Mouse (Mus musculus): ENCODE results near the gene Zhx3. TPM values are rescaled to one million over a fixed set of nuclear protein-coding genes. Genes with fewer than 3 reads are reported as not detected.

The Zhx3 gene
- total and polyA plus RNA-seq, 2 experiments from 2014 or later: 18.9 to 53.0 TPM

- Histone ChIP-seq H3K27ac (peak overlapping the region; percentile 60; the same call in 1 of the 2 replicates), H3K4me1 (ENCODE audit: insufficient read depth, low read length) (peaks cover 29% of the 10 kb centered on the region), H3K9ac (replicated peaks; ENCODE audit: low read length) (no peak overlapping the region), H3K4me3 (ENCODE audit: low read length) (no peak overlapping the region), H3K9me3 (ENCODE audit: low read length) (no peaks in the 10 kb centered on the region), H3K36me3 (ENCODE audit: insufficient read depth, low read length) (peaks cover 6% of the 10 kb centered on the region), H3K4me2 (ENCODE audit: low read depth, low read length) (no peak overlapping the region), H3K27me3 (ENCODE audit: insufficient read depth, low read length) (no peaks in the 10 kb centered on the region)
- no peak for TF ChIP-seq CTCF (IDR thresholded peaks at IDR 0.05; ENCODE audit: low read depth)
- WGBS: 73% methylated on average over 3 of the region's 3 CpGs
- no peak for DNase-seq (ENCODE audit: low spot score)
- 0 out of 2 replicates have a peak, but pooled peaks have one; percentile 17 for ATAC-seq
These were observed 131.2 kb downstream of the Zhx3 start for GRCm38 (mm10) chr2:160741580-160741979.

- H3K27me3 ChIP-seq (ENCODE audit: insufficient read depth, low read length): no peaks in the 10 kb centered on the region
- peak overlapping the region; percentile 60; the same call in 1 of the 2 replicates for H3K27ac ChIP-seq
- TF ChIP-seq CTCF (IDR thresholded peaks at IDR 0.05; ENCODE audit: low read depth): no peak
- WGBS: 30% methylated on average over 11 of the region's 11 CpGs
- H3K9me3 ChIP-seq (ENCODE audit: low read length): no peaks in the 10 kb centered on the region
- DNase-seq (ENCODE audit: low spot score): peak; percentile 39
- H3K9ac ChIP-seq (replicated peaks; ENCODE audit: low read length): no peak overlapping the region
- H3K4me1 ChIP-seq (ENCODE audit: insufficient read depth, low read length): peaks cover 29% of the 10 kb centered on the region
- H3K4me2 ChIP-seq (ENCODE audit: low read depth, low read length): no peak overlapping the region; the same call in 1 of the 2 replicates
- peak; percentile 46; the same call in 1 of the 2 replicates for ATAC-seq
- H3K36me3 ChIP-seq (ENCODE audit: insufficient read depth, low read length): peaks cover 6% of the 10 kb centered on the region; the same call in 1 of the 2 replicates
- no peak overlapping the region for H3K4me3 ChIP-seq (ENCODE audit: low read length)
These were observed 132.2 kb downstream of the Zhx3 start for GRCm38 (mm10) chr2:160740521-160741156.

- Histone ChIP-seq H3K4me3 (ENCODE audit: low read length) (no peak overlapping the region), H3K4me1 (ENCODE audit: insufficient read depth, low read length) (peaks cover 36% of the 10 kb centered on the region), H3K4me2 (ENCODE audit: low read depth, low read length) (no peak overlapping the region), H3K36me3 (ENCODE audit: insufficient read depth, low read length) (peaks cover 6% of the 10 kb centered on the region; the same call in 1 of the 2 replicates), H3K9me3 (ENCODE audit: low read length) (no peaks in the 10 kb centered on the region), H3K27me3 (ENCODE audit: insufficient read depth, low read length) (no peaks in the 10 kb centered on the region), H3K9ac (replicated peaks; ENCODE audit: low read length) (no peak overlapping the region), H3K27ac (peak overlapping the region; percentile 60; the same call in 1 of the 2 replicates)
- WGBS: 43% methylated on average over 2 of the region's 2 CpGs
- ATAC-seq: no peak
- no peak for TF ChIP-seq CTCF (IDR thresholded peaks at IDR 0.05; ENCODE audit: low read depth)
- DNase-seq (ENCODE audit: low spot score): no peak
These were observed 133.0 kb downstream of the Zhx3 start for GRCm38 (mm10) chr2:160739647-160740356.

DNA sequence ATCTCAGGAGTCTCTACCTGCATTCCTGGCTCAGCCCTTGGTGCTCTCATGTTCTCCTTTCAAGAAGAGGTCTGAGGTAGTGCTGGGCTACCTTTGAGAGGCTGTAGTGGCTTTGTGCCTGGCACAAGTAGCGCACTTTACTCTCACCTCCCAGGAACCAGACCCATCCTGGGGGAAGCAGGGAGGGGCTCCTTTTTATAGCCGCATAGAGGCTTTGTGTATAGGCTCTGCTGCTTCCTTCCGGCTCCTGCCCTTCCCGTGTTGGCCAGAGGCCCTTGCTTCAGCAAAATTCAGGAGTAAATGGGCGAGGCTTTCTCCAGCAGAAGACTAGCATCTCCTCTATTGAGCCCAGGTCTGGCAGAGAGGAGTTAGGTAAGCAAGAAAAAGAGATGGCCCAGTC lies 134.4 kb downstream of the Zhx3 start:
- DNase-seq (ENCODE audit: low spot score) (no peak), ATAC-seq (no peak)
- no peaks in the 10 kb centered on the region for H3K9me3 ChIP-seq (ENCODE audit: low read length)
- peaks cover 6% of the 10 kb centered on the region; the same call in 1 of the 2 replicates for H3K36me3 ChIP-seq (ENCODE audit: insufficient read depth, low read length)
- H3K27ac ChIP-seq: no peak overlapping the region; the same call in 1 of the 2 replicates
- H3K4me2 ChIP-seq (ENCODE audit: low read depth, low read length): no peak overlapping the region
- H3K4me3 ChIP-seq (ENCODE audit: low read length): no peak overlapping the region
- no peak overlapping the region for H3K9ac ChIP-seq (replicated peaks; ENCODE audit: low read length)
- no peaks in the 10 kb centered on the region for H3K27me3 ChIP-seq (ENCODE audit: insufficient read depth, low read length)
- WGBS: 69% methylated on average over 5 of the region's 5 CpGs
- peaks cover 48% of the 10 kb centered on the region for H3K4me1 ChIP-seq (ENCODE audit: insufficient read depth, low read length)
- TF ChIP-seq CTCF (IDR thresholded peaks at IDR 0.05; ENCODE audit: low read depth): no peak

- DNase-seq (ENCODE audit: low spot score): no peak
- WGBS: 87% methylated on average over 3 of the region's 3 CpGs
- Histone ChIP-seq H3K4me1 (ENCODE audit: insufficient read depth, low read length) (peaks cover 49% of the 10 kb centered on the region), H3K4me3 (ENCODE audit: low read length) (no peak overlapping the region), H3K27me3 (ENCODE audit: insufficient read depth, low read length) (no peaks in the 10 kb centered on the region), H3K9me3 (ENCODE audit: low read length) (no peaks in the 10 kb centered on the region), H3K4me2 (ENCODE audit: low read depth, low read length) (no peak overlapping the region), H3K9ac (replicated peaks; ENCODE audit: low read length) (no peak overlapping the region), H3K27ac (no peak overlapping the region), H3K36me3 (ENCODE audit: insufficient read depth, low read length) (peaks cover 6% of the 10 kb centered on the region; the same call in 1 of the 2 replicates)
- ATAC-seq: no peak
- TF ChIP-seq CTCF (IDR thresholded peaks at IDR 0.05; ENCODE audit: low read depth): no peak
These were observed 136.3 kb downstream of the Zhx3 start for GRCm38 (mm10) chr2:160736466-160736865.

DNA sequence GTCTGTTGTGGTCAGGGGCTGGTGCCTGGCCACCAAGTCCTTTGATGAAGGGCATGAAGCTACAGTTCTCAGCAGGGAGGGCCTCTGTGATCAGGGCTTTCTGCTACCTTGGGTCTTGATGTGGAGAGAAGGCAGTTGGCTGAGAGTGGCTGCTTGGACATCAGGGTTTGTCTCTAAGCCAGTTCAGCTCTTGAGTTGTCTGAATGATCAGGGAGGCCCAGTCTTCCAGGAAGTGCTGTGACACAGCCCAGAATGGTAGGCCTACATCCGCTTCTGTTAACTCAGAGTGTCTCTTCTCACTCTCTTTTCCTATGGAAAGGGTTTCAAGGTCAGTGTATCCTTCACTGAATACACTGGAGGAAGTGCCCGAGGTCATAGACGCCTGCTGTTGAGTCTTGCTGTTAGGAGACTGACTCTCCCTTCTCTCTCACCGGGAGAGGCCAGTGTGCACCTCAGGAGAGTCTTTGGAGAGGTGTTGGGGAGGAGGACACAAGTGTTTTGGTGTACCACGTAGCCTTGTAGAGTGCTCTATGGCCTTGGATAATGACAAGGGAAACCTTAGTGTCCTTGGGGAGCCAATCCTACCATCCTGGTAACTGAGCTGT lies 137.0 kb downstream of the Zhx3 start:
- TF ChIP-seq CTCF (IDR thresholded peaks at IDR 0.05; ENCODE audit: low read depth): no peak
- DNase-seq (ENCODE audit: low spot score) (no peak), ATAC-seq (no peak)
- Histone ChIP-seq H3K36me3 (ENCODE audit: insufficient read depth, low read length) (peaks cover 6% of the 10 kb centered on the region; the same call in 1 of the 2 replicates), H3K4me2 (ENCODE audit: low read depth, low read length) (no peak overlapping the region), H3K9me3 (ENCODE audit: low read length) (no peaks in the 10 kb centered on the region), H3K27me3 (ENCODE audit: insufficient read depth, low read length) (no peaks in the 10 kb centered on the region), H3K4me3 (ENCODE audit: low read length) (no peak overlapping the region), H3K4me1 (ENCODE audit: insufficient read depth, low read length) (peaks cover 49% of the 10 kb centered on the region), H3K9ac (replicated peaks; ENCODE audit: low read length) (no peak overlapping the region), H3K27ac (no peak overlapping the region)
- 87% methylated on average over 5 of the region's 5 CpGs for WGBS
